Mouse (Mus musculus): Measurements from ENCODE around the gene Tagln2.

DNA sequence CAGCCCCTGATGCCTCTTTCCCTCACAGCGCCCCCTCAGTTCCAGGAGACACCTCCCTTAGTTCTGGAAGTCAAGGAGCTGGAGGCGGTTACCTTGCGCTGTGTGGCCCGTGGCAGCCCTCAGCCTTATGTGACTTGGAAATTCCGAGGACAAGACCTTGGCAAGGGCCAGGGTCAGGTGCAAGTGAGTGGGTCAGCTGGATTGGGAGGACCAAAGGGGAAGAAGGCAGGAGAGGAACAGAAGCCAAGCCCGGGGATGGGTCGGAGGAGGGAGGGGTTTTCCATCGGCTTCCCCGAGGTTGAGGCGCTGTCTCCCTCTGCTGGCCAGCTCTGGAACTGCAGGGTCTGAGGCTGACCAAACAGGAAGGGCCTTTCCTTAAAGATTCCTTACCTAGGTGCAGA lies 9.6 kb upstream of the Tagln2 start:
- no peak for TF ChIP-seq GATA1 (IDR thresholded peaks at IDR 0.05; ENCODE audit: borderline replicate concordance, low read length)
- peak; percentile 96 for TF ChIP-seq CTCF (IDR thresholded peaks at IDR 0.05; ENCODE audit: low read depth, low read length)
- no peak for TF ChIP-seq TAL1 (conservative IDR thresholded peaks at IDR 0.05; ENCODE audit: low read depth, low read length)

Data from G1E (cell line).